8 mouse cellular contexts compared by ENCODE assay signal in the genomic region with DNA sequence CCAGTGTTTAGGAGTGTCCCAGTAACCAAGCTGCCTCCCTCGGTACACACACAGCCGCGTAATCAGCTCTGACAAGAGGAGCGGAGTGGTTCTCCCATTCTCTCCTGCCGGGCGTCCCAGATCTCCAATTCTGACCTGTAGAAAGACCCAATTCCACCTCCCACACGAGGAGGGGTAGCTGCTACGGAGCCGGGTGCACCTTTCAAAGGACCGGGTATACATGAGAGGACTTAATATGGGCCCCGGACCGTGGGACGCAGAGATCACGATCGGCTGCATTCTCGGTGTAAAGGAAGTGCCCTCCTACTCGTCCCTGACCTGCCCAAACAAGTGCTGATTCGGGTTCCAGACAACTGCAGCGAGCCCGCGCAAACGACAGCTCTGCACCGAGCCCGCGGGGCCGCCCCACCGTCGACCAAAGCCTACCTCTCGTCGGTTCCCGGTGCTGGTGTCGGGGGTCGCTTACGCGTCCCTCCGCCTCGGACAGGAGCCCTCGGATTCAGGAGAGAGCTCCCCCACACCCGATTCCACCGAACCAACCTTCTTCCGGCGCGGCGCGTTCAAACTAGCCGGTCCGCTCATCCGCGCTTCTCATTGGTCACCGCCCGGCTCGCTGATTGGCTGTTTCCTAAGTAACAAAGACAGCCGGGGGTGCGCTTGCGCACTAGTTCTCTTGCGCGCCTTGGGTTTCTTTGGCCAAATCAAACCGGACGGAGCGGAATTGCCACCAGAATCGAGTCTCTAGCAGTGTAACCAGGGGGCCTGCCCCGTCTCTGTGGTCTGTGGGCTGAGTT. TPM values are rescaled to one million over a fixed set of nuclear protein-coding genes. Genes with fewer than 3 reads are reported as not detected.
DNase-seq lines count a peak whose midpoint lies in the region; ATAC-seq lines count a peak whose summit lies in the region.

A gene (minus strand): TSS at position 568 of the 794 bp plus-strand sequence.

- H3K9ac ChIP-seq in hindbrain, embryonic 16.5 days (ENCODE audit: low read depth, low read length), result peak within 1 kb of the TSS; percentile 63

- ATAC-seq in hindbrain, embryonic 16.5 days, result peak; percentile 94

- peak within 1 kb of the TSS; percentile 90 for H3K4me2 ChIP-seq in hindbrain, embryonic 16.5 days (ENCODE audit: low read length)

- H3K27ac ChIP-seq in hindbrain, embryonic 16.5 days (ENCODE audit: low read depth, low read length), result peak within 1 kb of the TSS; percentile 81
- H3K27ac ChIP-seq in macrophage, result peak within 1 kb of the TSS; percentile 65

- DNase-seq in WW6 (ENCODE audit: low read depth, low spot score), result peak; percentile 99
- DNase-seq in cerebellum, postnatal 4 days (ENCODE audit: low spot score in 2 of 2), result peak; percentile 91 to 95
- DNase-seq in gastrocnemius, adult 18-20 months (ENCODE audit: low spot score), result peak; percentile 93
- DNase-seq in left cerebral cortex, adult 18-20 months (ENCODE audit: low spot score in 2 of 2), result peak; percentile 90 to 94
- DNase-seq in right cerebral cortex, adult 18-20 months, result peak; percentile 95
- DNase-seq in urinary bladder, postnatal 10 days (ENCODE audit: low spot score), result peak; percentile 77

- H3K79me2 ChIP-seq in macrophage (ENCODE audit: inconsistent target), result peaks cover 50% of the 10 kb centered on the region

- no peaks in the 10 kb centered on the region for H3K27me3 ChIP-seq in hindbrain, embryonic 16.5 days (replicated peaks; ENCODE audit: control insufficient read depth, insufficient read depth, low read length)

- H3K9me3 ChIP-seq in hindbrain, embryonic 16.5 days (ENCODE audit: control insufficient read depth, low read length), result no peaks in the 10 kb centered on the region

- no peaks in the 10 kb centered on the region for H3K36me3 ChIP-seq in hindbrain, embryonic 16.5 days (ENCODE audit: control insufficient read depth, insufficient read depth, low read length)
- H3K36me3 ChIP-seq in macrophage (ENCODE audit: inconsistent target), result no peaks in the 10 kb centered on the region

- H3K4me1 ChIP-seq in hindbrain, embryonic 16.5 days (ENCODE audit: control insufficient read depth, insufficient read depth, low read depth, low read length), result peaks cover 4% of the 10 kb centered on the region

- peak within 1 kb of the TSS; percentile 69 for H3K4me3 ChIP-seq in hindbrain, embryonic 16.5 days (ENCODE audit: low read length)
- peak within 1 kb of the TSS; percentile 86 for H3K4me3 ChIP-seq in macrophage (ENCODE audit: inconsistent target)

- WGBS in hindbrain, embryonic 16.5 days, result under 1% methylated on average over 62 of the region's 62 CpGs
- under 1% methylated on average over 62 of the region's 62 CpGs for WGBS in macrophage (ENCODE audit: missing documents)

RNA-seq across cellular contexts. Expression of the gene that starts here (rescaled TPM):
- not detected for total RNA-seq in gastrocnemius, adult 18-20 months (2021)
- polyA plus RNA-seq in hindbrain, embryonic 16.5 days (2015; fragmentation: Nextera tagmentation; extraction: Ambion mirVana), result 2.0 and 2.3 TPM in 2 replicates
- under 1 TPM in 1 of 2 experiments, not detected in 1; 0.46 TPM for total RNA-seq in left cerebral cortex, adult 18-20 months (2021)
- 1 to 10 TPM in 11 of 26 experiments, under 1 TPM in 11, not detected in 4; 0.29 to 5.9 (median 1.1) TPM for total RNA-seq in macrophage (2018; cell fraction: chromatin; rRNA removed)
- 1 to 10 TPM in 8 of 26 experiments, under 1 TPM in 18; 0.15 to 2.0 (median 0.66) TPM for total RNA-seq in macrophage (2018; cell fraction: cytosol; rRNA removed)
- total RNA-seq in macrophage (2018; cell fraction: nucleus; rRNA removed), result 1 to 10 TPM in 9 of 26 experiments, under 1 TPM in 15, not detected in 2; 0.17 to 6.0 (median 0.74) TPM
- polyA plus RNA-seq in macrophage (2018), result 0.15 to 2.5 TPM (median 2.2 TPM) in 3 replicates

Comparison
In these comparisons a context has a peak if more than half of its experiments do, and no peak if none do; other contexts are left out.
1. Peak in every context shown above with its lines: DNase-seq, ATAC-seq, H3K4me3 ChIP-seq and H3K27ac ChIP-seq.
2. Peak in DNase-seq in gastrocnemius, adult 18-20 months; RNA of the gene not detected or under 1 TPM.
3. Peak in DNase-seq in left cerebral cortex, adult 18-20 months; RNA of the gene not detected or under 1 TPM.